Mouse (Mus musculus) cortical plate, adult 2 months (tissue): ENCODE measurements around the gene Nfya.

Source experiments
- CTCF ChIP-seq: fragments of 200-500 bp; IDR thresholded peaks from 2 replicates; pipeline ENCODE4 v1.5.1; 2011; ENCODE audit warnings: mild to moderate bottlenecking, control low read depth, low read length; ENCODE audit not compliant: insufficient read depth; ENCODE audit errors: extremely low read depth
- POLR2A ChIP-seq: fragments of 200-500 bp; IDR thresholded peaks from 2 replicates; pipeline ENCODE4 v1.6.1; 2011; ENCODE audit warnings: mild to moderate bottlenecking, low read length, control low read depth; ENCODE audit not compliant: insufficient read depth; ENCODE audit errors: extremely low read depth

DNA sequence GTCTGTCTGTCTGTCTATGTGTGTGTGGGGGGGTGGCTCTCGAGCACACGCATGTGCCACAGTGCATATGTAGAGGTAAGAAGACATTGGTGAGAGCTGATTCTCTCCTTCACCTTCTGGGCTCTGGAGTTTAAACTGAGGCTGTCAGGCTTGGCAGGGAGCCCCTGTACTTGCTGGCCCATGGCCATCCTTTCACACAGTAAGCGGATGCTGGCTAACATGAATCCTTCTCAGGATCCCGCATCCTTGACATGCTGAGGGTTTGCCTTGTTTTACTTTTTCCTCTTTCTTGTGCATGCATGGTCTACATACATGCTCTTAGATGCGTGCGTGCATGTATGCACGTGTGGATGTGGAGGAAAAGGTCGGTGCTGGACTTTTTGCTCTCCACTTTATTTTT lies 46.7 kb downstream of the Nfya start:
- TF ChIP-seq POLR2A: no peak
- TF ChIP-seq CTCF: no peak
